Mouse (Mus musculus): Measurements from ENCODE around the gene Gm27029. TPM values are rescaled to one million over a fixed set of nuclear protein-coding genes. Genes with fewer than 3 reads are reported as not detected.

Gm27029 gene
- polyA plus RNA-seq, 1 experiment from 2014 or later: 8.1 TPM

- no peaks in the 10 kb centered on the region for H3K27me3 ChIP-seq (replicated peaks; ENCODE audit: control insufficient read depth, insufficient read depth, low read length)
- no peaks in the 10 kb centered on the region for H3K4me1 ChIP-seq (ENCODE audit: control insufficient read depth, insufficient read depth, low read depth, low read length)
- no peak overlapping the region for H3K4me3 ChIP-seq (ENCODE audit: low read length)
- no peak for ATAC-seq
- H3K36me3 ChIP-seq (ENCODE audit: control insufficient read depth, insufficient read depth, low read length): no peaks in the 10 kb centered on the region
- no peak overlapping the region for H3K4me2 ChIP-seq (ENCODE audit: low read length)
- no peak overlapping the region for H3K27ac ChIP-seq (ENCODE audit: low read depth, low read length)
- no peak overlapping the region for H3K9ac ChIP-seq (ENCODE audit: low read depth, low read length)
- H3K9me3 ChIP-seq (ENCODE audit: control insufficient read depth, low read length): no peaks in the 10 kb centered on the region
- 78% methylated on average over 5 of the region's 5 CpGs for WGBS
These were observed 54.5 kb downstream of the Gm27029 start for GRCm38 (mm10) chr11:101370141-101370540.

GRCm38 (mm10) chr11:101367326-101367935 is 57.2 kb downstream of the Gm27029 start, which contains the start of gene G6pc:
Gene G6pc, plus strand, starts transcription at chr11:101367561.
- no peak within 1 kb of the TSS for H3K4me2 ChIP-seq (ENCODE audit: low read length)
- no peaks in the 10 kb centered on the region for H3K27me3 ChIP-seq (replicated peaks; ENCODE audit: control insufficient read depth, insufficient read depth, low read length)
- H3K36me3 ChIP-seq (ENCODE audit: control insufficient read depth, insufficient read depth, low read length): no peaks in the 10 kb centered on the region
- no peaks in the 10 kb centered on the region for H3K9me3 ChIP-seq (ENCODE audit: control insufficient read depth, low read length)
- 89% methylated on average over 8 of the region's 8 CpGs for WGBS
- ATAC-seq: no peak
- no peak within 1 kb of the TSS for H3K4me3 ChIP-seq (ENCODE audit: low read length)
- H3K4me1 ChIP-seq (ENCODE audit: control insufficient read depth, insufficient read depth, low read depth, low read length): no peaks in the 10 kb centered on the region
- no peak within 1 kb of the TSS for H3K27ac ChIP-seq (ENCODE audit: low read depth, low read length)
- no peak within 1 kb of the TSS for H3K9ac ChIP-seq (ENCODE audit: low read depth, low read length)

GRCm38 (mm10) chr11:101364531-101364931 is 60.1 kb downstream of the Gm27029 start:
- H3K36me3 ChIP-seq (ENCODE audit: control insufficient read depth, insufficient read depth, low read length): no peaks in the 10 kb centered on the region
- H3K27ac ChIP-seq (ENCODE audit: low read depth, low read length): no peak overlapping the region
- H3K9me3 ChIP-seq (ENCODE audit: control insufficient read depth, low read length): no peaks in the 10 kb centered on the region
- H3K9ac ChIP-seq (ENCODE audit: low read depth, low read length): no peak overlapping the region
- H3K27me3 ChIP-seq (replicated peaks; ENCODE audit: control insufficient read depth, insufficient read depth, low read length): no peaks in the 10 kb centered on the region
- WGBS: 86% methylated on average over 5 of the region's 5 CpGs
- ATAC-seq: no peak
- no peak overlapping the region for H3K4me2 ChIP-seq (ENCODE audit: low read length)
- H3K4me3 ChIP-seq (ENCODE audit: low read length): no peak overlapping the region
- no peaks in the 10 kb centered on the region for H3K4me1 ChIP-seq (ENCODE audit: control insufficient read depth, insufficient read depth, low read depth, low read length)

- no peak overlapping the region for H3K27ac ChIP-seq (ENCODE audit: low read depth, low read length)
- H3K9ac ChIP-seq (ENCODE audit: low read depth, low read length): no peak overlapping the region
- no peak overlapping the region for H3K4me2 ChIP-seq (ENCODE audit: low read length)
- no peaks in the 10 kb centered on the region for H3K4me1 ChIP-seq (ENCODE audit: control insufficient read depth, insufficient read depth, low read depth, low read length)
- H3K9me3 ChIP-seq (ENCODE audit: control insufficient read depth, low read length): no peaks in the 10 kb centered on the region
- H3K4me3 ChIP-seq (ENCODE audit: low read length): no peak overlapping the region
- H3K27me3 ChIP-seq (replicated peaks; ENCODE audit: control insufficient read depth, insufficient read depth, low read length): no peaks in the 10 kb centered on the region
- ATAC-seq: no peak
- no peaks in the 10 kb centered on the region for H3K36me3 ChIP-seq (ENCODE audit: control insufficient read depth, insufficient read depth, low read length)
- WGBS: 76% methylated on average over 3 of the region's 3 CpGs
These were observed 63.9 kb downstream of the Gm27029 start for GRCm38 (mm10) chr11:101360651-101361113.

GRCm38 (mm10) chr11:101359776-101360175 is 64.8 kb downstream of the Gm27029 start:
- no peaks in the 10 kb centered on the region for H3K4me1 ChIP-seq (ENCODE audit: control insufficient read depth, insufficient read depth, low read depth, low read length)
- H3K9me3 ChIP-seq (ENCODE audit: control insufficient read depth, low read length): no peaks in the 10 kb centered on the region
- no peaks in the 10 kb centered on the region for H3K27me3 ChIP-seq (replicated peaks; ENCODE audit: control insufficient read depth, insufficient read depth, low read length)
- 79% methylated on average over 9 of the region's 9 CpGs for WGBS
- no peaks in the 10 kb centered on the region for H3K36me3 ChIP-seq (ENCODE audit: control insufficient read depth, insufficient read depth, low read length)
- no peak overlapping the region for H3K27ac ChIP-seq (ENCODE audit: low read depth, low read length)
- no peak overlapping the region for H3K4me3 ChIP-seq (ENCODE audit: low read length)
- no peak for ATAC-seq
- no peak overlapping the region for H3K9ac ChIP-seq (ENCODE audit: low read depth, low read length)
- H3K4me2 ChIP-seq (ENCODE audit: low read length): no peak overlapping the region

- no peaks in the 10 kb centered on the region for H3K36me3 ChIP-seq (ENCODE audit: control insufficient read depth, insufficient read depth, low read length)
- H3K9ac ChIP-seq (ENCODE audit: low read depth, low read length): no peak overlapping the region
- no peaks in the 10 kb centered on the region for H3K4me1 ChIP-seq (ENCODE audit: control insufficient read depth, insufficient read depth, low read depth, low read length)
- no peak overlapping the region for H3K4me3 ChIP-seq (ENCODE audit: low read length)
- ATAC-seq: no peak
- no peak overlapping the region for H3K27ac ChIP-seq (ENCODE audit: low read depth, low read length)
- H3K9me3 ChIP-seq (ENCODE audit: control insufficient read depth, low read length): no peaks in the 10 kb centered on the region
- no peaks in the 10 kb centered on the region for H3K27me3 ChIP-seq (replicated peaks; ENCODE audit: control insufficient read depth, insufficient read depth, low read length)
- H3K4me2 ChIP-seq (ENCODE audit: low read length): no peak overlapping the region
- 84% methylated on average over 3 of the region's 3 CpGs for WGBS
These were observed 67.0 kb downstream of the Gm27029 start for GRCm38 (mm10) chr11:101357505-101358182.

Small RNAs within 50 kb of the gene (microRNA-seq; reads per million reads assigned to microRNA genes)
- not detected for gene Mir6929

Other genes with a start within 250 kb of the Gm27029 start
- 0.32 and 0.60 TPM in 2 replicates for gene Ccr10, start 249.4 kb downstream of the Gm27029 start, polyA plus RNA-seq (2015; fragmentation: Nextera tagmentation; extraction: Ambion mirVana)
- 30.0 and 32.4 TPM in 2 replicates for gene Ezh1, start 198.3 kb downstream of the Gm27029 start, polyA plus RNA-seq (2015; fragmentation: Nextera tagmentation; extraction: Ambion mirVana)
- 100 and 108 TPM in 2 replicates for gene Ramp2, start 178.8 kb downstream of the Gm27029 start, polyA plus RNA-seq (2015; fragmentation: Nextera tagmentation; extraction: Ambion mirVana)
- 128 and 131 TPM in 2 replicates for gene Vps25, start 171.1 kb downstream of the Gm27029 start, polyA plus RNA-seq (2015; fragmentation: Nextera tagmentation; extraction: Ambion mirVana)
- 7.2 and 7.3 TPM in 2 replicates for gene Wnk4, start 164.2 kb downstream of the Gm27029 start, polyA plus RNA-seq (2015; fragmentation: Nextera tagmentation; extraction: Ambion mirVana)
- gene Cntd1, start 145.8 kb downstream of the Gm27029 start, polyA plus RNA-seq (2015; fragmentation: Nextera tagmentation; extraction: Ambion mirVana): 0.83 and 1.0 TPM in 2 replicates
- 226 and 232 TPM in 2 replicates for gene Coa3, start 145.7 kb downstream of the Gm27029 start, polyA plus RNA-seq (2015; fragmentation: Nextera tagmentation; extraction: Ambion mirVana)
- 175 and 182 TPM in 2 replicates for gene Becn1, start 122.5 kb downstream of the Gm27029 start, polyA plus RNA-seq (2015; fragmentation: Nextera tagmentation; extraction: Ambion mirVana)
- 106 and 117 TPM in 2 replicates for gene Psme3, start 108.6 kb downstream of the Gm27029 start, polyA plus RNA-seq (2015; fragmentation: Nextera tagmentation; extraction: Ambion mirVana)
- 0.93 and 2.1 TPM in 2 replicates for gene Aoc2, start 99.7 kb downstream of the Gm27029 start, polyA plus RNA-seq (2015; fragmentation: Nextera tagmentation; extraction: Ambion mirVana)
- gene Aoc3, start 94.2 kb downstream of the Gm27029 start, polyA plus RNA-seq (2015; fragmentation: Nextera tagmentation; extraction: Ambion mirVana): 0.15 and 0.29 TPM in 2 replicates
- gene G6pc, start 57.2 kb downstream of the Gm27029 start, polyA plus RNA-seq (2015; fragmentation: Nextera tagmentation; extraction: Ambion mirVana): not detected in 2 replicates
- 93.5 and 98.6 TPM in 2 replicates for gene Aarsd1, start 7.2 kb downstream of the Gm27029 start, polyA plus RNA-seq (2015; fragmentation: Nextera tagmentation; extraction: Ambion mirVana)
- gene Rundc1, start 289 bp upstream of the Gm27029 start, polyA plus RNA-seq (2015; fragmentation: Nextera tagmentation; extraction: Ambion mirVana): 30.7 and 33.6 TPM in 2 replicates
- gene Ptges3l, start 537 bp upstream of the Gm27029 start, polyA plus RNA-seq (2015; fragmentation: Nextera tagmentation; extraction: Ambion mirVana): 3.1 and 3.9 TPM in 2 replicates
- gene Rpl27, start 17.5 kb upstream of the Gm27029 start, polyA plus RNA-seq (2015; fragmentation: Nextera tagmentation; extraction: Ambion mirVana): 204 and 207 TPM in 2 replicates
- 3.9 and 4.8 TPM in 2 replicates for gene Ifi35, start 23.6 kb upstream of the Gm27029 start, polyA plus RNA-seq (2015; fragmentation: Nextera tagmentation; extraction: Ambion mirVana)
- 83.2 and 90.6 TPM in 2 replicates for gene Rnd2, start 40.2 kb upstream of the Gm27029 start, polyA plus RNA-seq (2015; fragmentation: Nextera tagmentation; extraction: Ambion mirVana)
- gene Vat1, start 41.4 kb upstream of the Gm27029 start, polyA plus RNA-seq (2015; fragmentation: Nextera tagmentation; extraction: Ambion mirVana): 125 and 134 TPM in 2 replicates
- gene Brca1, start 127.2 kb upstream of the Gm27029 start, polyA plus RNA-seq (2015; fragmentation: Nextera tagmentation; extraction: Ambion mirVana): 2.0 and 3.0 TPM in 2 replicates
- 80.5 and 93.2 TPM in 2 replicates for gene Nbr1, start 127.4 kb upstream of the Gm27029 start, polyA plus RNA-seq (2015; fragmentation: Nextera tagmentation; extraction: Ambion mirVana)
- gene Tmem106a, start 157.4 kb upstream of the Gm27029 start, polyA plus RNA-seq (2015; fragmentation: Nextera tagmentation; extraction: Ambion mirVana): 4.4 and 4.9 TPM in 2 replicates
- gene Gm11634, start 174.5 kb upstream of the Gm27029 start, polyA plus RNA-seq (2015; fragmentation: Nextera tagmentation; extraction: Ambion mirVana): not detected in 2 replicates
- 17.2 and 21.7 TPM in 2 replicates for gene Rdm1, start 202.4 kb upstream of the Gm27029 start, polyA plus RNA-seq (2015; fragmentation: Nextera tagmentation; extraction: Ambion mirVana)
- 7.6 and 7.7 TPM in 2 replicates for gene Arl4d, start 240.7 kb upstream of the Gm27029 start, polyA plus RNA-seq (2015; fragmentation: Nextera tagmentation; extraction: Ambion mirVana)

Data from hindbrain, embryonic 16.5 days (tissue).